Mouse (Mus musculus) erythroblast, embryonic 14.5 days (primary cell): ENCODE measurements around the gene Vps37b. TPM values are rescaled to one million over a fixed set of nuclear protein-coding genes. Genes with fewer than 3 reads are reported as not detected.

Experiments used
- H3K27me3 ChIP-seq: 2 replicates; pipeline ENCODE4 v1.6.1; 2012; ENCODE audit warnings: inconsistent platforms; ENCODE audit not compliant: control insufficient read depth
- H3K36me3 ChIP-seq: 2 replicates; pipeline ENCODE4 v1.6.1; 2012; ENCODE audit warnings: mild to moderate bottlenecking, inconsistent platforms; ENCODE audit not compliant: control insufficient read depth
- H3K4me1 ChIP-seq: 2 replicates; pipeline ENCODE4 v1.6.1; 2012; ENCODE audit warnings: inconsistent platforms; ENCODE audit not compliant: control insufficient read depth
- H3K4me3 ChIP-seq: replicated peaks from 2 replicates; pipeline ENCODE3; 2012; ENCODE audit warnings: moderate library complexity, mild to moderate bottlenecking, inconsistent platforms
- H3K9me3 ChIP-seq: 2 replicates; pipeline ENCODE4 v1.6.1; 2012; ENCODE audit warnings: low read length, inconsistent platforms, mixed read lengths; ENCODE audit not compliant: control insufficient read depth
- GATA1 ChIP-seq: IDR thresholded peaks from 2 replicates; pipeline ENCODE4 v1.6.1; 2012; ENCODE audit warnings: low read length, inconsistent platforms, mixed read lengths
- TAL1 ChIP-seq: IDR thresholded peaks from 3 replicates; pipeline ENCODE4 v1.6.1; 2012; ENCODE audit warnings: low read length, inconsistent platforms, mixed read lengths
- polyA plus RNA-seq: library from polyadenylated mRNA; stranded (reverse); fragments of >175 nt; gene quantifications from 2 replicates; pipeline ENCODE4 v1.2.3, GENCODE M21; 2012

Gene Vps37b
- polyA plus RNA-seq, 1 experiment: 21.1 TPM

DNA sequence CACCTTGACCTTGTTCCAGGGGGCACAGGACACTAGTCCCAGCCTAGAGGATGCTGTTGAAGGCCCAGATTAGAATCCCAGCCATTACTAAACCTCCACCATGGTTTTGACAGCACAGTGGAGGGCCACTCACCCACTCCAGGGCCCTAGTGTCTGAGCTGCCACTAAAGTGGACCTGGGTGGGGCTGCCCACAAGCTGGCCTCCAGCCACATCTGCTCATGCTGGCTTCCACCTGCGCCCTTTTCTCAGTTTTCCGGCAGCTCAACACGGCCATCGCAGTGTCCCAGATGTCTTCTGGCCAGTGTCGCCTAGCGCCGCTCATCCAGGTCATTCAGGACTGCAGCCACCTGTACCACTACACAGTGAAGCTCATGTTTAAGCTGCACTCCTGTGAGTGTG is 37.6 kb downstream of the Vps37b start:
- no peak overlapping the region for H3K4me3 ChIP-seq
- H3K27me3 ChIP-seq: no peaks in the 10 kb centered on the region
- no peaks in the 10 kb centered on the region for H3K9me3 ChIP-seq
- H3K4me1 ChIP-seq: peaks cover 17% of the 10 kb centered on the region
- H3K36me3 ChIP-seq: peaks cover 52% of the 10 kb centered on the region
- no peak for TF ChIP-seq TAL1
- TF ChIP-seq GATA1: no peak

DNA sequence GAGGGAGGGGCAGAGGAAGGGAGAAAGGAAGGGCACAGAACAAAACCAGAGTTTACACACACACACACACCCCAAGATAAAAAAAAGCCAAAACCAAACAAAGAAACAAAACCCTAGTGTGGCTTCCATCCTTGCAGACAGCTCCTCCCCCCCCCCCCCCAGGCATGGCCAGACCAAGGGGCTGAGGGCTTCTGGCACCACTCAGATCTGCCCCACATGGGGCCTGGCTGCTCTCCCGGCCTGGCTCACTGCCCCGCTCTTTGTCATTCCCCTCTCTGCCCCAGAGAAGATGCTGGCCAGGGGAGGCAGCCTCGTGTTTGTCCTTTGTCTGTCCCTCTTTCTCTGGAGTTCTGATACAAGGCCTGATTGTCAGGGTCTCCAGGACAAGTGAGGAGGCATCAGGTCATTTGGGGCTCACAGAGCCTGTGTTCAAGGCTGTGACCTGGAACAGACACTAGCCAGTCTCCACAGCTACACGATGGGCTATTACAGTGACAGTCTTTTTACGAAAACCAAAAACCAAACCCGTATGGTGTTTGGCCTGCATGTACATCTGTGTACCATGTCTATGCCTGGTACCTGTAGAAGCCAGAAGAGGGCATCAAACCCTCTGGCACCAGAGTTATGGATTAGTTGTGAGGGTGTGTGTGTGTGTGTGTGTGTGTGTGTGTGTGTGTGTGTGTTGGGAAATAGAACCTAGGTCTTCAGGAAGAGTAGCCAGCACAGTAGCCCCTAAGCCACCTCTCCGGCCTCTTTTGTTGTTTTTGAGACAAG is 38.6 kb downstream of the Vps37b start:
- TF ChIP-seq TAL1 (no peak), GATA1 (no peak)
- Histone ChIP-seq H3K4me3 (no peak overlapping the region), H3K9me3 (no peaks in the 10 kb centered on the region), H3K27me3 (no peaks in the 10 kb centered on the region), H3K36me3 (peaks cover 49% of the 10 kb centered on the region), H3K4me1 (peaks cover 9% of the 10 kb centered on the region)

- H3K9me3 ChIP-seq: no peaks in the 10 kb centered on the region
- H3K4me1 ChIP-seq: peaks cover 8% of the 10 kb centered on the region
- peaks cover 47% of the 10 kb centered on the region for H3K36me3 ChIP-seq
- TF ChIP-seq TAL1 (no peak), GATA1 (no peak)
- H3K4me3 ChIP-seq: no peak overlapping the region
- no peaks in the 10 kb centered on the region for H3K27me3 ChIP-seq
Observed at GRCm38 (mm10) chr5:123992794-123993193, 39.3 kb downstream of the Vps37b start.

DNA sequence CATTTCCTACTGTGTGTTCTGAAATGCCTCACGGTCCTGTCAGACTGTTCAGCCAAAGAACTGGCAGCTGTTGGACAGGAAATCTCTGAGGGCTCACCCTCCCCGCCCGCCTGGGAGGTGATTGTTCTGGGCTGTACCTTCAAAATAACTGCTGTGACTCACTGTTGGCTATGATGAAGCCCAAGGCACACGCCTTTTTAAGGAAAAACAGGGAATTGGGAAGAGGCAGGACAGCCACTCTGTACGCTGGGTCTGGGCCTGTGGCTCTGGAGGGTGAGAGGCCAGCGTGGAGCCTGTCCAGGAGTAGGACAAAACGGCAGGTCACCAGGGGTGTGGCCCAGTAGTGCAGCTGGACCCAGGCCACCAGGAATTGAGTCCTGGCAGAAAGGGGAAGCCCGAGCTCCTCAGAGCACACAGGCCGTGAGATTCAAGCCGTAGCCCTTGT is 39.9 kb downstream of the Vps37b start:
- peaks cover 42% of the 10 kb centered on the region for H3K36me3 ChIP-seq
- no peaks in the 10 kb centered on the region for H3K27me3 ChIP-seq
- no peak for TF ChIP-seq TAL1
- TF ChIP-seq GATA1: no peak
- H3K9me3 ChIP-seq: no peaks in the 10 kb centered on the region
- H3K4me3 ChIP-seq: no peak overlapping the region
- peaks cover 11% of the 10 kb centered on the region for H3K4me1 ChIP-seq

GRCm38 (mm10) chr5:123991321-123991720 is 40.7 kb downstream of the Vps37b start:
- TF ChIP-seq TAL1: no peak
- TF ChIP-seq GATA1: no peak
- H3K27me3 ChIP-seq: no peaks in the 10 kb centered on the region
- peaks cover 33% of the 10 kb centered on the region for H3K36me3 ChIP-seq
- no peaks in the 10 kb centered on the region for H3K9me3 ChIP-seq
- H3K4me3 ChIP-seq: no peak overlapping the region
- H3K4me1 ChIP-seq: peaks cover 11% of the 10 kb centered on the region

GRCm38 (mm10) chr5:123989941-123990885 is 41.9 kb downstream of the Vps37b start:
- no peak overlapping the region for H3K4me3 ChIP-seq
- no peak for TF ChIP-seq TAL1
- no peak for TF ChIP-seq GATA1
- H3K36me3 ChIP-seq: peaks cover 28% of the 10 kb centered on the region
- H3K27me3 ChIP-seq: no peaks in the 10 kb centered on the region
- H3K4me1 ChIP-seq: peaks cover 10% of the 10 kb centered on the region
- no peaks in the 10 kb centered on the region for H3K9me3 ChIP-seq

DNA sequence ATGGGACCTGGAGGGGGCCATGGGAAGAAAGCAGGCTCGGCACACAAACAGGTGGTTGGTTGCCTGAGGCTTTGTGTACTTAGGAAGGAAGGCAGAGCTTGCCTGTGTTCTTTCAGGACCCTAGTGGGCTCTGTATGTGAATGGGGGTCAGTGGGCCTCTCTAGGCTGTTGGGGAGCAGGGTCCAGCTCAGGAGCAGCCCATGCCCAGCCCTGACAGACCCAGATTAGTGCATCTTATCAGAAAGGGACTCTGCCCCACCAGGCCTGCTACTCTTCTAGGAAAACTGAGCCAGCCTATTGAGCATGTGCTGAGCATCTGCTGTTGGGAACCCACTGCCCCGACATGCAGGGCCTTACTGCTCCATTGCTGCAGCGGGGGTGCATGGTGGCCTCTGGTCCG is 44.6 kb downstream of the Vps37b start:
- no peak for TF ChIP-seq TAL1
- no peak for TF ChIP-seq GATA1
- Histone ChIP-seq H3K36me3 (peaks cover 26% of the 10 kb centered on the region), H3K9me3 (no peaks in the 10 kb centered on the region), H3K4me3 (no peak overlapping the region), H3K27me3 (no peaks in the 10 kb centered on the region), H3K4me1 (peaks cover 15% of the 10 kb centered on the region)

- H3K9me3 ChIP-seq: no peaks in the 10 kb centered on the region
- no peaks in the 10 kb centered on the region for H3K27me3 ChIP-seq
- TF ChIP-seq GATA1 (no peak), TAL1 (no peak)
- peaks cover 23% of the 10 kb centered on the region for H3K36me3 ChIP-seq
- H3K4me3 ChIP-seq: no peak overlapping the region
- peaks cover 19% of the 10 kb centered on the region for H3K4me1 ChIP-seq
Observed at GRCm38 (mm10) chr5:123986925-123987324, 45.1 kb downstream of the Vps37b start.

DNA sequence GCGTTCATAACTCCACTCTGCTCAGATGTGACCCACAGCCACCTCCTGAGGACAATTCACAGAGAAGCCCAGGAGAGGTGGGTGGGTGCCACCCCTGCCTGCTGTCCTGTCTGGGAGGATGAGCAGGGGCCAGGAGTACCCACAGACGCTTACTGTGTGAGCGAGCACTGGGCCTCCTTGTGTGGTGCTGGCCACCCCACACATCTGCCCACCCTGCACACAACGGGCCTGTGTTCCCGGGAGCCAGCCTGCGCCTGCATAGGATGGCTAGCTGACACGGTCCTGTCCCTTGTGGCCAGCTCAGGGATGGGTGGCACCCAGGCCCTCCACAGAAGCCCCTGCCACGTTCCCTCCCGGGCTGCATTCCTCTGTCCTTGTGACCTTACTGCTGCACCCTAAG is 46.6 kb downstream of the Vps37b start:
- Histone ChIP-seq H3K36me3 (peaks cover 12% of the 10 kb centered on the region), H3K27me3 (no peaks in the 10 kb centered on the region)
- TF ChIP-seq GATA1 (no peak), TAL1 (no peak)

More for the DNA sequence above, 46.6 kb downstream of the Vps37b start:
- Histone ChIP-seq H3K4me3 (no peak overlapping the region), H3K9me3 (no peaks in the 10 kb centered on the region), H3K4me1 (peaks cover 19% of the 10 kb centered on the region)
